Mouse (Mus musculus) liver, embryonic 18 days (tissue): ENCODE results near the gene Selplg. TPM values are rescaled to one million over a fixed set of nuclear protein-coding genes. Genes with fewer than 3 reads are reported as not detected.

Source experiments
- polyA plus RNA-seq: library from polyadenylated mRNA; depleted of rRNA; stranded (reverse); fragments of >200 nt; gene quantifications from 2 replicates; pipeline ENCODE4 v1.2.3, GENCODE M21; 2012; rRNA removed

The Selplg gene
- polyA plus RNA-seq: 19.2 and 20.6 TPM in 2 replicates

DNA sequence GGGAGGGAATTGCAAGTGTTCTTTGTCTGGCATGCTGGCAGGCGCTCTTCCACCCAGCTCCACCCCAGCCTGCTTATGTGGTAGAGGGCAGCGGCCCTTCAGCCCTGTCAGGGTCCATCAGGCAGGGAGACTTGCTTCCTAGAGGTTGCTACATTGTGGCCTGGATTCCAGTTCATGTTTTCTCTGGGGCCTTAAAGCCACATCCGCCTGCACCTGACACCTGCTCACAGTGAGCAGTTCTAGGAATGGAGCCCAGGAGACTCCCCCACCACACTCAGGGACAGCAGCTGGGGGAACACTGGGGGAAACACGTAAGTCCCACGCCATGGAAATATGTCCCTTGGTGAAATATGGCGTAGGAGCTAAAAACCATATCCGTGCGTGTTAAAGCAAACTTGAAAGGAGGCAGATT, at the start of gene Selplg:
Selplg (minus strand) TSS at position 155 of the 412 bp plus-strand sequence.

DNA sequence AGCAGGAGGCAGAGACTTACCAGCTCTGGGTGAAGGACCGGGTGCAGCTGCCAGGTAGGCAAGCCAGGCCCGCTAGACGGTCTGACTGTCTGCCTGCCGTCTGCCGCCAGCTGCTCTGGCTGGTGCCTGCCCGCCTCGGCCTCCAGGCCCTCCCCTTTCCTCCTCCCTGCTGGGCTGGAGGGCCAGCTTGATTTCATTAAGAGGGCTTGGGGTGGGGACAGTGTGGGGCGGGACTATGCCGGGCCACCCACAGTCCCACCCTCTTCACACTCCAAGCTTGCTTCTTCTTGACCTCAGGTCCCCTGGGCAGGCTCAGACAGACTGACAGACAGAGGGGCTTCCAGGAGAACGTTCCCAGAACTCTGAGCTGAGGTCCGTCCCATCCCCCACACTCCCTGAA, 32.2 kb downstream of the Selplg start, which contains the start of gene Tmem119:
Tmem119 (minus strand) TSS at position 237 of the 400 bp plus-strand sequence.

DNA sequence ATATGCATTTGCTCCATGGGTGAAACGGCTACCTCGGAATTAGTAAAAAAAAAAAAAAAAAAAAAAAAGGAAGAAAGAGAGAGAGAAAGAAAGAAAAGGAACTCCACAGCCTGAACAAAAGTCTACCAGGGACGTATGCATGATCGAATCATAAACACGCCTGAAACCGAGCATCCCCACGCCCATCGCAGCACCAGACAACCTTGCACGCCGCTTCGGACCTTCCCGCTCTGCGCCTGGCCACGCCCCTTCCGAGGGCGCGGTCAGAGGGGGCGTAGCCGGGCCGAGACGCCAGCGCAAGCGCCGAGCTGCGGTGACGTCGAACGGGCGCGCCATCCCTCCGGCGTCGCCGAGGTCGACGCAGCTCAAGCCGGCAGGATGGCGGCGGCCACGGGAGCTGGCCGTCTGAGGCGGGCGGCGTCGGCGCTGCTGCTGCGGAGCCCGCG, 60.0 kb downstream of the Selplg start, which contains the start of the genes Sart3 and Iscu:
Sart3 (minus strand) TSS at position 61 of the 446 bp plus-strand sequence.
Iscu (plus strand) TSS at position 299 of the 446 bp plus-strand sequence.

Other genes with a start within 250 kb of the Selplg start
- 2.0 and 2.5 TPM in 2 replicates for gene Cmklr1, start 182.2 kb downstream of the Selplg start, polyA plus RNA-seq
- gene 1700069L16Rik, start 107.9 kb downstream of the Selplg start, polyA plus RNA-seq: not detected in 2 replicates
- gene Ficd, start 96.8 kb downstream of the Selplg start, polyA plus RNA-seq: 1.7 and 1.9 TPM in 2 replicates
- gene Sart3, start 60.1 kb downstream of the Selplg start, polyA plus RNA-seq: 9.1 and 11.0 TPM in 2 replicates
- gene Iscu, start 59.9 kb downstream of the Selplg start, polyA plus RNA-seq: 66.4 and 73.3 TPM in 2 replicates
- gene Tmem119, start 32.1 kb downstream of the Selplg start, polyA plus RNA-seq: 1.9 and 2.0 TPM in 2 replicates
- 25.0 and 27.4 TPM in 2 replicates for gene Coro1c, start 76.1 kb upstream of the Selplg start, polyA plus RNA-seq
- gene Ssh1, start 161.2 kb upstream of the Selplg start, polyA plus RNA-seq: 2.8 and 3.1 TPM in 2 replicates
- gene Dao, start 171.1 kb upstream of the Selplg start, polyA plus RNA-seq: 0.05 TPM in 1 of 2 replicates, not detected in the other
- 5.8 and 6.5 TPM in 2 replicates for gene Usp30, start 232.8 kb upstream of the Selplg start, polyA plus RNA-seq